In the genomic region with DNA sequence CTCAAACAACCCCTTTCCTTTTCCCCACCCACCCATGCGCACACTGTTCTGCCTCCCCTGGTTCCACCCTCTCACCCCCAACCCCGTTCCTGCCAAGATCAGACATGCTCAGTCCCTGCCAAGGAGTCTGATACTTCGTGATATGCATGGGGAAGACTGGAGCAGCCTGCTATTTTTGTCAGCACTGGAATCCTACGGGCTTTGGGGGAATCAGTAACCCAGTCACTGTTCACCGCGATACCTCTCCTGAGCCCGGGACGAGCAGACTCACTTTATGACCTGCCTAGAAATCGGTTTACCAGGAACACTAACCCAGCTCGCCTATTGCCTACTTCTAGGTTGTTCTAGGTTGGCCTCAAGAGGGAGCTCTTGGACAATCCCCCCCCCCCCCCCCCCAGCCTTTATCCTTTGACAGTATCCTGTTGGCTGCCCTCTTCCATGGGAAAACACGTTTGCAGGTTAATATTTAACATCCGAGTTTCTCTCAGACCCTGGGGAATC, we compare ENCODE assay signal across 8 mouse cellular contexts.
DNase-seq lines count a peak whose midpoint lies in the region; ATAC-seq and TF ChIP-seq lines count a peak whose summit lies in the region.

No protein-coding gene starts in this region.

- TF ChIP-seq EP300 in stomach, postnatal 0 days (optimal IDR thresholded peaks at IDR 0.05) = no peak

- peaks cover 6% of the 10 kb centered on the region; the same call in 1 of the 2 replicates for H3K4me1 ChIP-seq in hindbrain, postnatal 0 days (ENCODE audit: insufficient read depth, low read length)
- peaks cover 13% of the 10 kb centered on the region for H3K4me1 ChIP-seq in hindbrain, embryonic 13.5 days (replicated peaks)
- no peaks in the 10 kb centered on the region for H3K4me1 ChIP-seq in kidney, adult 2 months (ENCODE audit: control insufficient read depth, insufficient read depth, low read length)
- H3K4me1 ChIP-seq in stomach, postnatal 0 days (replicated peaks; ENCODE audit: control insufficient read depth, insufficient read depth) = no peaks in the 10 kb centered on the region

- H3K27me3 ChIP-seq in hindbrain, postnatal 0 days (ENCODE audit: insufficient read depth, low read length) = no peaks in the 10 kb centered on the region
- H3K27me3 ChIP-seq in hindbrain, embryonic 13.5 days = no peaks in the 10 kb centered on the region
- H3K27me3 ChIP-seq in kidney, adult 2 months (replicated peaks; ENCODE audit: control insufficient read depth, insufficient read depth, low read length) = no peaks in the 10 kb centered on the region
- H3K27me3 ChIP-seq in stomach, postnatal 0 days (ENCODE audit: control insufficient read depth, insufficient read depth, low read length) = no peaks in the 10 kb centered on the region

- TF ChIP-seq POLR2A in kidney, adult 2 months (IDR thresholded peaks at IDR 0.05; ENCODE audit: low read depth, low read length) = no peak

- peak overlapping the region; percentile 64; the same call in 1 of the 2 replicates for H3K27ac ChIP-seq in hindbrain, postnatal 0 days
- H3K27ac ChIP-seq in hindbrain, embryonic 13.5 days = no peak overlapping the region
- no peak overlapping the region for H3K27ac ChIP-seq in kidney, adult 2 months (ENCODE audit: insufficient read depth, low read depth, low read length)
- H3K27ac ChIP-seq in stomach, postnatal 0 days (replicated peaks) = no peak overlapping the region

- DNase-seq in hindbrain, postnatal 0 days (ENCODE audit: low spot score) = peak; percentile 57
- peak; percentile 76 for DNase-seq in ES-CJ7 (ENCODE audit: low read depth, low spot score)
- peak; percentile 91 for DNase-seq in cerebellum, adult 9-10 months
- peak; percentile 57 for DNase-seq in kidney, adult 2 months
- peak; percentile 65 for DNase-seq in stomach, postnatal 0 days (ENCODE audit: low spot score)
- DNase-seq in urinary bladder, postnatal 14 days (ENCODE audit: low spot score) = no peak
- no peak for DNase-seq in thymus, postnatal 25 days

- peak overlapping the region; percentile 38 for H3K4me2 ChIP-seq in hindbrain, postnatal 0 days (ENCODE audit: low read depth, low read length)
- H3K4me2 ChIP-seq in hindbrain, embryonic 13.5 days = no peak overlapping the region
- no peak overlapping the region for H3K4me2 ChIP-seq in stomach, postnatal 0 days (replicated peaks; ENCODE audit: low read depth)

- peak; percentile 51 for TF ChIP-seq CTCF in hindbrain, postnatal 0 days (IDR thresholded peaks at IDR 0.05; ENCODE audit: low read depth)
- TF ChIP-seq CTCF in kidney, adult 2 months (conservative IDR thresholded peaks at IDR 0.05; ENCODE audit: insufficient read depth, insufficient read length, low read depth, low read length) = peak; percentile 24; the same call in 1 of the 2 replicates
- peak; percentile 56 for TF ChIP-seq CTCF in stomach, postnatal 0 days (IDR thresholded peaks at IDR 0.05; ENCODE audit: low read depth)

- WGBS in hindbrain, postnatal 0 days = 33% methylated on average over 12 of the region's 12 CpGs
- 53% methylated on average over 12 of the region's 12 CpGs for WGBS in hindbrain, embryonic 13.5 days
- 22% methylated on average over 12 of the region's 12 CpGs for WGBS in kidney, adult 2 months
- WGBS in stomach, postnatal 0 days = 31% methylated on average over 12 of the region's 12 CpGs

- no peak overlapping the region for H3K4me3 ChIP-seq in hindbrain, postnatal 0 days (ENCODE audit: low read length)
- H3K4me3 ChIP-seq in hindbrain, embryonic 13.5 days = no peak overlapping the region
- no peak overlapping the region for H3K4me3 ChIP-seq in kidney, adult 2 months (ENCODE audit: insufficient read depth, low read depth, low read length)
- H3K4me3 ChIP-seq in stomach, postnatal 0 days (ENCODE audit: low read depth, low read length) = no peak overlapping the region

- peak; percentile 75 for ATAC-seq in hindbrain, postnatal 0 days
- no peak for ATAC-seq in hindbrain, embryonic 13.5 days (ENCODE audit: low FRiP score)
- peak; percentile 43; the same call in 1 of the 2 replicates for ATAC-seq in stomach, postnatal 0 days (ENCODE audit: low FRiP score, low TSS enrichment)

- no peaks in the 10 kb centered on the region for H3K9me3 ChIP-seq in hindbrain, postnatal 0 days (ENCODE audit: low read length)
- no peaks in the 10 kb centered on the region for H3K9me3 ChIP-seq in hindbrain, embryonic 13.5 days
- no peaks in the 10 kb centered on the region for H3K9me3 ChIP-seq in stomach, postnatal 0 days (ENCODE audit: control insufficient read depth, low read length)

- no peaks in the 10 kb centered on the region for H3K36me3 ChIP-seq in hindbrain, postnatal 0 days (ENCODE audit: insufficient read depth, low read length)
- no peaks in the 10 kb centered on the region for H3K36me3 ChIP-seq in hindbrain, embryonic 13.5 days
- no peaks in the 10 kb centered on the region for H3K36me3 ChIP-seq in kidney, adult 2 months (ENCODE audit: control insufficient read depth, insufficient read depth, low read length)
- no peaks in the 10 kb centered on the region for H3K36me3 ChIP-seq in stomach, postnatal 0 days (ENCODE audit: control insufficient read depth, insufficient read depth, low read length)

- no peak overlapping the region for H3K9ac ChIP-seq in hindbrain, postnatal 0 days (replicated peaks; ENCODE audit: low read length)
- no peak overlapping the region for H3K9ac ChIP-seq in hindbrain, embryonic 13.5 days
- no peak overlapping the region for H3K9ac ChIP-seq in stomach, postnatal 0 days (ENCODE audit: low read length)

Comparison
In these comparisons a context has a peak if more than half of its experiments do, and no peak if none do; other contexts are left out.
1. DNase-seq: peak in hindbrain, postnatal 0 days (single experiment), ES-CJ7 (single experiment), cerebellum, adult 9-10 months (single experiment), kidney, adult 2 months (single experiment) and stomach, postnatal 0 days (single experiment); none in urinary bladder, postnatal 14 days (single experiment) and thymus, postnatal 25 days (single experiment).
2. Peak in every context shown above with its lines, with median percentiles within 50 percentile points of each other: CTCF ChIP-seq.